Mouse (Mus musculus) liver, adult 2 months (tissue): Measurements from ENCODE around the gene E2f1. TPM values are rescaled to one million over a fixed set of nuclear protein-coding genes. Genes with fewer than 3 reads are reported as not detected.
A peak's percentile ranks its signal among the peaks of the same experiment; 100 is the strongest.

Source experiments
- DNase-seq: peaks from one replicate; pipeline ENCODE4 v3.0.0-alpha.2; 2011; ENCODE audit warnings: low read depth, low spot score; ENCODE audit errors: extremely low read depth
- H3K27ac ChIP-seq: fragments of 200-500 bp; replicated peaks from 2 replicates; pipeline ENCODE4 v1.5.1; 2012; ENCODE audit warnings: low read depth, mild to moderate bottlenecking, control low read depth, inconsistent platforms, low read length; ENCODE audit not compliant: insufficient read depth
- H3K27me3 ChIP-seq: fragments of 200-500 bp; 2 replicates; pipeline ENCODE4 v1.6.1; 2012; ENCODE audit warnings: mild to moderate bottlenecking, moderate library complexity, low read length, inconsistent platforms; ENCODE audit not compliant: control insufficient read depth, insufficient read depth
- H3K36me3 ChIP-seq: fragments of 200-500 bp; 2 replicates; pipeline ENCODE4 v1.6.1; 2012; ENCODE audit warnings: low read length, inconsistent platforms; ENCODE audit not compliant: control insufficient read depth, insufficient read depth
- H3K4me1 ChIP-seq: fragments of 200-500 bp; 2 replicates; pipeline ENCODE4 v1.6.1; 2011; ENCODE audit warnings: low read length; ENCODE audit not compliant: control insufficient read depth, insufficient read depth
- H3K4me3 ChIP-seq: fragments of 200-500 bp; 2 replicates; pipeline ENCODE4 v1.5.1; 2011; ENCODE audit warnings: low read depth, mild to moderate bottlenecking, control low read depth, low read length, moderate library complexity; ENCODE audit not compliant: insufficient read depth
- H3K79me2 ChIP-seq: fragments of 200-500 bp; 2 replicates; pipeline ENCODE4 v1.6.1; 2012; ENCODE audit warnings: inconsistent platforms, mild to moderate bottlenecking, low read length, moderate library complexity; ENCODE audit not compliant: control insufficient read depth, insufficient read depth
- H3K9ac ChIP-seq: fragments of 200-500 bp; 2 replicates; pipeline ENCODE4 v1.6.1; 2012; ENCODE audit warnings: low read depth, mild to moderate bottlenecking, control low read depth, inconsistent platforms, low read length
- CTCF ChIP-seq: fragments of 200-500 bp; IDR thresholded peaks from 2 replicates; pipeline ENCODE4 v1.5.1; 2011; ENCODE audit warnings: low read depth, low read length, control low read depth
- POLR2A ChIP-seq: fragments of 200-500 bp; IDR thresholded peaks from 2 replicates; pipeline ENCODE4 v1.6.1; 2011; ENCODE audit warnings: low read length, control low read depth; ENCODE audit not compliant: insufficient read depth; ENCODE audit errors: extremely low read depth
- WGBS: fragments of 180-500 bp; shearing (Covaris S2); methylation state at CpG from one replicate; pipeline ENCODE4 v1.1.7; 2018; 5-methylcytosine and 5-hydroxymethylcytosine counted together
- polyA plus RNA-seq: library from polyadenylated mRNA; depleted of rRNA; stranded (reverse); fragments of >200 nt; gene quantifications from 2 replicates; pipeline ENCODE4 v1.2.3, GENCODE M21; 2012; rRNA removed
- total RNA-seq: library from RNA; depleted of rRNA; stranded (reverse); fragments of >200 nt; gene quantifications from 2 replicates; pipeline ENCODE4 v1.2.3, GENCODE M21; 2014; rRNA removed

The E2f1 gene
- total RNA-seq (1.1 and 2.3 TPM in 2 replicates), polyA plus RNA-seq (2.4 and 3.8 TPM in 2 replicates)

GRCm38 (mm10) chr2:154569836-154570286, at the start of gene E2f1:
TSS of gene E2f1 (minus strand) at chr2:154569892.
- peak within 1 kb of the TSS; percentile 47 for H3K4me3 ChIP-seq
- 0 out of 2 replicates have a peak, but pooled peaks have one; percentile 2 for TF ChIP-seq CTCF
- TF ChIP-seq POLR2A, result no peak
- H3K36me3 ChIP-seq, result no peaks in the 10 kb centered on the region
- DNase-seq, result peak; percentile 79
- 3% methylated on average over 43 of the region's 44 CpGs for WGBS
- peak within 1 kb of the TSS; percentile 57 for H3K9ac ChIP-seq
- H3K79me2 ChIP-seq, result no peaks in the 10 kb centered on the region
- peaks cover 2% of the 10 kb centered on the region; the same call in 1 of the 2 replicates for H3K4me1 ChIP-seq
- no peaks in the 10 kb centered on the region for H3K27me3 ChIP-seq
- peak within 1 kb of the TSS; percentile 1; the same call in 1 of the 2 replicates for H3K27ac ChIP-seq

- Histone ChIP-seq H3K4me1 (peaks cover 3% of the 10 kb centered on the region; the same call in 1 of the 2 replicates), H3K27me3 (no peaks in the 10 kb centered on the region), H3K36me3 (no peaks in the 10 kb centered on the region), H3K4me3 (no peak overlapping the region), H3K9ac (no peak overlapping the region), H3K79me2 (no peaks in the 10 kb centered on the region), H3K27ac (no peak overlapping the region)
- no peak for TF ChIP-seq POLR2A
- TF ChIP-seq CTCF, result no peak
- WGBS, result 93% methylated on average over 3 of the region's 3 CpGs
- DNase-seq, result no peak
Observed at GRCm38 (mm10) chr2:154617061-154617460, 47.4 kb upstream of the E2f1 start.

DNA sequence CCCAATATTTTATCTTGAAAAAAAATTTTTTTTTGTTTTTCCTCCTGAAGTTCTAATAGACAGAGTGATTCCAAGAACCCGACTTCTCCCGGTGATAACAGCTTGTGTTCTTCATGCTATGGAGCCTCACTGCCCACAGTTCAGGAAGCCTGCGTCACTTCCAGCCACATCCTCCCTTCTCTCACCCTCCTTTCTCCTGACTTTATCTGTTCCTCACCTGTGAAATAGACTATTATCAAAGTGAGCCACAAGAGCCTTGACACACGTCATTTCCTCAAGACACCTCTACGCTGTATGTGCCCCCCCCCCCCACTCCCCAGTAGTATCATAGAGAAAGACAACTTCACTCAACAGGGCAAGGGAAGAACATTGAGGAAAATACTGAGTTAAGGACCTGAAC, 46.0 kb upstream of the E2f1 start:
- no peaks in the 10 kb centered on the region for H3K36me3 ChIP-seq
- no peaks in the 10 kb centered on the region for H3K79me2 ChIP-seq
- WGBS, result 75% methylated on average over 5 of the region's 5 CpGs
- no peaks in the 10 kb centered on the region for H3K27me3 ChIP-seq
- peaks cover 3% of the 10 kb centered on the region; the same call in 1 of the 2 replicates for H3K4me1 ChIP-seq
- no peak for DNase-seq
- H3K9ac ChIP-seq, result no peak overlapping the region
- H3K27ac ChIP-seq, result no peak overlapping the region; the same call in 1 of the 2 replicates
- no peak overlapping the region for H3K4me3 ChIP-seq
- TF ChIP-seq CTCF (no peak), POLR2A (no peak)

GRCm38 (mm10) chr2:154614841-154615576, 45.3 kb upstream of the E2f1 start:
- no peaks in the 10 kb centered on the region for H3K79me2 ChIP-seq
- peaks cover 5% of the 10 kb centered on the region; the same call in 1 of the 2 replicates for H3K4me1 ChIP-seq
- DNase-seq, result no peak
- WGBS, result 71% methylated on average over 19 of the region's 19 CpGs
- H3K4me3 ChIP-seq, result no peak overlapping the region
- H3K36me3 ChIP-seq, result no peaks in the 10 kb centered on the region
- H3K9ac ChIP-seq, result no peak overlapping the region
- TF ChIP-seq CTCF (no peak), POLR2A (no peak)
- no peaks in the 10 kb centered on the region for H3K27me3 ChIP-seq
- H3K27ac ChIP-seq, result no peak overlapping the region; the same call in 1 of the 2 replicates

- Histone ChIP-seq H3K4me3 (peak within 1 kb of the TSS; percentile 69), H3K4me1 (peaks cover 17% of the 10 kb centered on the region), H3K27me3 (no peaks in the 10 kb centered on the region), H3K79me2 (no peaks in the 10 kb centered on the region), H3K9ac (peak within 1 kb of the TSS; percentile 81), H3K36me3 (no peaks in the 10 kb centered on the region), H3K27ac (peak within 1 kb of the TSS; percentile 95)
- DNase-seq, result peak; percentile 83
- under 1% methylated on average over 98 of the region's 98 CpGs for WGBS
- peak; percentile 82 for TF ChIP-seq CTCF
- TF ChIP-seq POLR2A, result peak; percentile 65; the same call in 1 of the 2 replicates
Observed at GRCm38 (mm10) chr2:154613118-154614115, 43.7 kb upstream of the E2f1 start, which contains the start of the genes Zfp341 and 4930519P11Rik. TSS of gene Zfp341 (plus strand) at chr2:154613297. TSS of gene 4930519P11Rik (minus strand) at chr2:154613437.
